Mouse (Mus musculus) embryonic fibroblast, embryonic 13.5 days (primary cell): Measurements from ENCODE around the gene Pgs1.

Source experiments
- CTCF ChIP-seq: IDR thresholded peaks from 2 replicates; pipeline ENCODE4 v1.5.1; 2011; ENCODE audit warnings: mild to moderate bottlenecking, control low read depth, low read length, moderate library complexity, borderline replicate concordance; ENCODE audit not compliant: insufficient read depth
- POLR2A ChIP-seq: IDR thresholded peaks from 2 replicates; pipeline ENCODE4 v1.6.1; 2011; ENCODE audit warnings: low read depth, mild to moderate bottlenecking, control low read depth, low read length, moderate library complexity

DNA sequence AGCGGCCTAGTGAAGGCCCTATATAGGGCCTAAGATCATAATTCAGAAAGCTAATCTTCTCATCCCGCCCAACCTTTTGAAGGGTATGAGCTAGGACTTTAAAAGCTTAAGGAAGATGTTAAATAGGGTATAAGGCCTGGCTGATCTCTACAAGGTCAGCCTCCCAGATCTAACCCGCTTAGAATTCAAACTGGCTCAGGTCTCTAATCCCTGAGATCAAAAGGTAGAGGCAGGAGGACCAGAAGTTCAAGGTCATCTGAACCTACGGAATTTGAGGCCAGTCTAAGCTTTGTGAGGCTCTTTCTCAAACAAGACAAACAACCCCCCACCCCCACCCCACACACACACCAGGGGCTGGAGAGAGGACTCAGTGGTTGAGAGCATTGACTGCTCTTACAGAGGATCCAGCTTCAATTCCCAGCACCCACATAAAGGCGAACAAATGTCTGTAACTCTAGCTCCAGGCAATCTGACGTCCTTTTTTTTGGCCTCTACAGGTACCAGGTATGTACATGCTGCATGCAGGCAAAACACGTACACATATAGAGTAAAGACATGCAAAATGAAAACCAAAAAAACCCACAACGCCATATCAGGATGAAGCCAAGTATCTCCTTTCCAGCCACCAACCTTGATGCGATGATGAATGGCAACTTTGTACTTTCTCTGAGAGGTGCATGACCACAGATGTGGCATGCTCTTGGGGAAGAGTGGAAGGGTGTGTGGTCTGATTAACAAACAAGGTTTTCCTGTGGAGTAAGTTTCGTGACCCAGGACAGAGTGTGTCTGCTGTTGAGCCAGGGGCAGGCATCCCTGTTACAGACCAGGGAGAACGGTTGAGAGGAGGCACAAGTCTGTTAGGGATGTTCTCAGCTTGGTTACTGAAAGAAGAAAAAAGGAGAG is 13.2 kb upstream of the Pgs1 start:
- TF ChIP-seq POLR2A = no peak
- no peak for TF ChIP-seq CTCF
